Mouse (Mus musculus): ENCODE measurements around the gene Cd47.

DNA sequence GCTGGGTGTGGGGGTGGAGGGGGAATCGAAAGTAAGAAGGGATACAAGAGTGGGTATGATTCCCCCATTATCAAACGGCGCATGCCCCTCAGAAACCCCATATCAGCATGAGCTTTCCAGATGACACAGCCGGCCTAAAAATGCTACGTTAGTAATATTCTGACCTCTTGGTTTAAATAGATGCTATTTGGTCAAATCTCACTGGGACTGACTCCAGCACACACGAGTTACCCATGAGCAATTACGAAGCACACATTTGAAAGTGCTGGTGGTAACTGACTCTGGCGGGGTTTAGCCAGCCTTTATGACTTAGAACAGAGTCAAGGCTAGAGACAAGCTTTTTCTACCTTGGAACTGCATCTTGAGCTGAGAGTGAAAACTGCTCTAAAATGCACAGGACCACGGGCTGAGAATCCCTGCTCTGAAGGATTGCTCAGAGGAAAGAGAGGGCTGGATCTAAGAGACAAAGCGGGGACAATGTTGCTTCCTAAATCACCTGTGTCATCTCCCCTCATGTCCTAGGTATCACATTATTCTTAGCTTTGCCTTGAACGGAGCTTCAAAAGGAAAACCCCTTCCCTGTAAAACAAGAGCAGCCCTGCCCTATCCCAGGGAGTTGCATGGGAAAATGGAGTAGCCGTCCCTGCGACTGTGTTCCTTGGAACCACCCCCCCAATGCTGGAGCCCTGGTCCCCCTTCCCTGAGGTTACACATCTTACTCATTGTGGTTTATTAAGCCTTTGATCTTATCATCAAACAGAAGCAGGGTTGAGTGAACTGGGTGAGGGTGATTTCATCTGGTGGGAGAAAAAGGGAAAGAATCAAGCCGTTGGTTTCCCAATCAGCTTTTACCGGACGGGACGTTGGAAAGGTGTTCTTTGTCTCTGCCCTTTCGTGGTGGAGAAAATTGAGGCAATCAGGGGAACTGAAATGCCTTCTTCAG is 26.0 kb upstream of the Cd47 start:
- TF ChIP-seq CTCF (IDR thresholded peaks at IDR 0.05; ENCODE audit: low read depth): no peak
- no peak for TF ChIP-seq EP300 (optimal IDR thresholded peaks at IDR 0.05)

Measured in stomach, postnatal 0 days (tissue).